Mouse (Mus musculus): ENCODE results near the gene Ddb2. TPM values are rescaled to one million over a fixed set of nuclear protein-coding genes. Genes with fewer than 3 reads are reported as not detected.
A peak's percentile ranks its signal among the peaks of the same experiment; 100 is the strongest.
"Not testable (repeated sequence)": the region's sequence is repeated elsewhere in the genome, so short reads cannot be mapped to it uniquely, and the experiment has no call there.

Ddb2 gene
- total RNA-seq, 2 experiments from 2014 or later: 2.1 to 2.6 TPM

DNA sequence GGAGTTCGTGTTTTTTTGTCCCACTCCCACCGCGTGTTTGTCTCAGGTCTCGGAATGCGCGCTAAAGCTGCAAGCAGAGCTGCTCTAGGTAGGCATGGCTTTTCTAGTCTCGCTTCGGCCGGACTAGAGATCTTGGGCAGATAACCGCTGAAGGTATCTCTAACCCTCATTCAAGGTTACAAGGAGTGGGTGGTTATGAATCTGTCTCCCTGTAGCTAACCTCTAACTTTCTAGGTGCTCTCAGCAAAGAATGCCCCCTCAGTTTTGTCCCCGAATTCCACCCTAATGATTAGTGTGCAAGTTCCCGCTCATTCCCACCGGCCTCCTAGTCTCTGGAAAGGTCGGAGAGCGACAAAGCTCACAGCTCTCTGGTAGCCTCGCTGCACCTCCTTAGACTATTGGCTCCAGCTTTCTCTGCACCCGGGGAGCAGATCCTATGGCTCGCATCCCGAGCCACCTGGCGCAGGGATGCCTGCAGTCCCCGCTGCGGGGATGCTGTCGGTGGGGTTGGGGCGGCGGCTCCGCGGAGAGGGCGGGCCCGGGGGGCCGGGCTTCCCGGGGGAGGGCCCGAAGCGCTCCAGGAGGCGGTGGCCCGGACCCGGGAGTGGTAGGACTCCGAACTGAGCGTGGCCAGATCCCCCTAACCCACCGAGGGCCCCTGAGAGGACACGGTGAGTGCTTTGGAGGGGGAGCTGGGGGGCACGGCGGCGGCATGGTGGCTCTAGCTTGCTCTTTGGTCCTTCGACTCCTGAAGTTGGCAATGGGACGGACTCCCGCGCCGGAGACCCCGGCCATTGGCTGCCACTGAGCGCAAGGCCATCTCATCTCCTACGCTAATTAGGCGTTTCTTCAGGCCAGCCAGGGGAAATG is 19.7 kb upstream of the Ddb2 start:
- intact Hi-C loops (cut with DNase I): no loop called here
- DNase-seq: peak; percentile 60 to 71

DNA sequence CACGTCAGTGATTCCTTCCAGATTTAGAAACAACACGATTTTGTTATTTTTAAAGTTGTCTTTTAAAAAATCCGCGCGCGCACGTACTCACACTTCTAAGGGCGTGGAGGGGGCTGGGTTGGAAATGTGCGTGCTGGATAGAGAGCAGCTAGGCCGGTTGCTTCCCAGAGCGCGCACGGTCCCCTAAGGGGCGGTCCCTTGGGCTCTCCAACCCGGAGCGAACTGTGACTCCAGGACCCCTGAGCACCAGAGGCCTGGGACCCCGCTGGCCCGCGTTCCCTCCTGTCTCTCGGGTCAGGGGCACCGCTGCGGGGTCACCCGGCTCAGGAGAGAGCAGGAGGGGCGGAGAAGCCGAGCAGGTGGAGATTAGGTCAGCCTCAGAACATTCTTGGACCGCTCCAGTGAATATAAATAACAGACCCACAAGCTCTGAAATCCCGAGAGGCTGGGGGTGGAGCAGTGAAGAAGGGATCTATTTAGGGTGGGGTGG is 18.9 kb upstream of the Ddb2 start, which contains the start of gene Pacsin3:
Gene Pacsin3 (plus strand): TSS at position 294 of the 490 bp plus-strand sequence.
- intact Hi-C loops (cut with DNase I): no loop called here

DNA sequence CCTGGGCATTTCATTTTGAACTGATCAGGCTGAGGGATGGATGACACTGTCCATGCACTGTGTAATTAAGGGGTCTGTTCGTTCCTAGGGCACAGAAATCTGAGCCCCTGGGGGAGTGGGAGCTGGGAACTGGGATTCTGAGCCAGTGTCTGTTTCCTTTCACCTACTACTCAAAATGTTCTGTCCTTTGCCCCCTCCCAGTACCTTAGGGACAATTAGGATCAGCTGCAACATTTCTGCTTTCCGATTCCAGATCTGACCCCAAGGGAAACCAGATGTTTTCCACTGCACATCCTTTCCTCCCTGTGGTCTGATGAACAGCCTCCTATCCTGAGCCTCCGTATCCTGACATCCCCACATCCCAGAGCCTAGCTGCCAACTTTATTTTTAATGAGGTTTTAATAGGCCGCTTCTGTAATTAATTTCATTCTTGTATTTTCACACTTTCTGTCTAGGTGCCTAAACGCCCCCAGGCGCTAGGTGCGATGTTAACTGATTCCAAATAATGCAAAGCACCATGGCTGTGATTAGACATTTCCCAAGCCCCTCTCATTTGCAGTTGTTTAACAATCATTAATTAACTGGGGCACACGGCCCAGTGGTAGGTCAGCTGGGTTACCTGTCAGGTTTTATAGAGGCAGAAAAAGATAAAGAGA is 18.1 kb upstream of the Ddb2 start:
- intact Hi-C loops (cut with DNase I): no loop called here
- DNase-seq: no peak

More for the DNA sequence above, 18.9 kb upstream of the Ddb2 start, which contains the start of gene Pacsin3:
- peak; percentile 37 to 62 for DNase-seq

DNA sequence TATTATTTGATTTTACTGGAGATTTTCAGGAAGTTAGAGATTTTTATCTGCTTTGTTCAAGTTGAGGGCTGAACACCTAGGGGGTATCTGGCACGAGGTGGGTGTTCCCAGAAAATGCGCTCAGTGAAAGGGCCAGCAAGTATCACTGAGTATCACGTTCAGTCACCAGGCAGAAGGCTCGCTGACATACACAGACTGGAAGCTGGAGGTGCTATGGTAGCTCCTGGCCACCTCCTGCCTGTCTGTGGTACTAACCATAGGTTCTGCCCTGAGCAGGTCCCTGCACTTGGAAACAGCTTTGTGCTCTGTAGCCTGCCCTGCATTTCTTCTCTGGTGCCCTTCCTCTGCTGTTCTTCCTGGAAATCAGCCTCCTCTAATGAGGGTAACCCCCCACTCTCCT is 15.7 kb upstream of the Ddb2 start:
- DNase-seq: no peak
- intact Hi-C loops (cut with DNase I): no loop called here

DNA sequence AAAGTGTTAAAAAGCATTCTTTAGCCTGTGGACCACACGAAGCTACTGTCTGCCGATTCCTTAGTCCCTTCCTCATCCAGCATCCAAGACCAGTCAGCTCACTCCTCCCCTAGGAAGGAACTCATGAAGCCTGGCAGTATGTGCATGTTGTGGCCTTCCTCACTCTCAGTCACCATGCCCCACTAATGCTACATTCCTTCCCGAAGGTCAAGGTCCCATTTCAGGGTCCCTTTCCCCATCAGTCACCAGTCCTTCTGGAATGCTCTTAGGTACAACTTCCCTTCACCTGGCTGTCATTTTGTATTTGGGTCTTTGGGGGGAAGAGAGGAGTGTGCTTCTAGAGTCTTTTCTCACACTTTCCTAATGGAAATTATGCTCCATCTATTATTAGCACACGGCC is 15.2 kb upstream of the Ddb2 start:
- DNase-seq: no peak
- intact Hi-C loops (cut with DNase I): no loop called here

DNA sequence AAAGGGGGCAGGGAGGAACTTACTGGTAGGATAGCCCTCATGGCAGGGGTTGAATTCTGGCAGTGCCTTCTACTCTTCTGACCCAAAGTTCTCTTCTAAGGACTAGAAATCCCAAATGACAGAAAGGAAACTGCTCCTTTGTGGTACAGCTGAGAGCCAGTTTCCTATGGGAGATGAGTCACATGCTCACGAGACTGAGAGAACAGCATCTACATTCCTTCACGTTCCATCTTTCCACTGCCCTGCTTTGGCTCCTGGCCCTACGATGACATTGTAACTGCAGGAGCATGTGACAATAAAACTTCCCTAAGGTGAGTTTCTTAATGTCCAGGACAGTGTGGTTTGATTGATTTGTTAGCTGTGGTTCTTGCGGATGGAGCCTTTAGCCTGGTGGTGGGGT is 11.6 kb upstream of the Ddb2 start:
- intact Hi-C loops (cut with DNase I): no loop called here
- DNase-seq: no peak

DNA sequence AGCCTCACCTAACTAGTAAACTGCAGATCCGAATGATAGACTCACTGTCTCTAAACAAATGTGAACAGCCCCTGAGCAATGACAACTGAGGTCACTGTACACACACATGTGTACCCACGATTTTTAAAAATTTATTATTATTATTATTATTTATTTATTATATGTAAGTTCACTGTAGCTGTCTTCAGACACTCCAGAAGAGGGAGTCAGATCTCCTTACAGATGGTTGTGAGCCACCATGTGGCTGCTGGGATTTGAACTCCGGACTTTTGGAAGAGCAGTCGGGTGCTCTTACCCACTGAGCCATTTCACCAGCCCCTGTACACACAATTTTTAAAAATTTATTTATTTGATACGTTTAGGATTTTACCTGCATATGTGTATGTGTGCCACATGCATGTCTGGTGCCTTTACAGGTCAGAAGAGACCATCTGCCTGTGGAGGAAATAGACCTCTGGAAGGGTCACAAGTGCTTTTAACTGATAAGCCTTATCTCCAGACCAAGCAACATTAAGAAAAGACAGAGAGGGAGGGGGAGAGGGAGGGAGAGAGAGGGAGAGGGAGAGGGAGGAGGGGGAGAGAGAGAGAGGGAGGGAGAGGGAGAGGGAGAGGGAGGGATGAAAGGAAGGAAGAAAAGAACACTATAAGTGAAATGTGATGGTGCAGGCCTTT is 7.9 kb upstream of the Ddb2 start:
- intact Hi-C loops (cut with DNase I): no loop called here
- no peak for DNase-seq

DNA sequence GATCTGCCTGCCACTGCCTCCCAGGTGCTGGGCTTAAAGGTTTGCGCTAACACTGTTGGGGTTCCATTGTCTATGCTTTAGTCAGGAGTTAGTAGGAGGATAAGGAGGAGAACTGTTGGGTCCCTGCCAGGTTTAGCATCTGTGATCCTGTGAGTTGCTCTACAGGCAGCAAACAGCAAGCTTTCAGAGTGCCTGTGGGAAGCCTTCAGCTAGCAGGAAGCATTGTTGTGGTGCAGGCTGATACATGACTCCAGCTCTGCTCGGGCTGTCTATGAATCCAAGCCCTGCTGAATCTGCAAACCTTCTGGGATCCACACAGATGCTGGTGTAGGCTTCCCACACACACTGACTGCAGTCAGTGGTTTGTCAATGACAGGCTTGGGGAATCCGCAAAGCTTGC is 6.6 kb upstream of the Ddb2 start:
- intact Hi-C loops (cut with DNase I): no loop called here
- DNase-seq: no peak

DNA sequence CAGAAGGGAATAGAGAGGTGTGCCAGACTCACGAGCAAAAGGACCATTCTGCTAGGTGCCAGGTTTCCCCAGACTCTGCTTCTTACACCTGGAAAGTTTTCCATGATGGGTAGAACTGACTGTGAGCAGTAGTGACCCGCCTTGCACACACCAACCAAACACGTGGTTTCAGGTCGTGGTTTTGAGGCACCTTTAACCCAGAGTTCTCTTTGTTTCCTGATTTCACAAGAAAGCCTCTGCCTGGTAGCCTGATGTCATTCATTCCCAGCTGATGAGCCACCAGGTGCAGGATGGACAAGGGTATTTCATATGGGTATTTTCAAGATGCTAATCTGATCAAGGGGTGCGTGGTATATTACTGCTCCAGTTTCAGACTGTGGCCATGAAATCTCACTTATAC is 5.8 kb upstream of the Ddb2 start:
- intact Hi-C loops (cut with DNase I): no loop called here
- DNase-seq: no peak

DNA sequence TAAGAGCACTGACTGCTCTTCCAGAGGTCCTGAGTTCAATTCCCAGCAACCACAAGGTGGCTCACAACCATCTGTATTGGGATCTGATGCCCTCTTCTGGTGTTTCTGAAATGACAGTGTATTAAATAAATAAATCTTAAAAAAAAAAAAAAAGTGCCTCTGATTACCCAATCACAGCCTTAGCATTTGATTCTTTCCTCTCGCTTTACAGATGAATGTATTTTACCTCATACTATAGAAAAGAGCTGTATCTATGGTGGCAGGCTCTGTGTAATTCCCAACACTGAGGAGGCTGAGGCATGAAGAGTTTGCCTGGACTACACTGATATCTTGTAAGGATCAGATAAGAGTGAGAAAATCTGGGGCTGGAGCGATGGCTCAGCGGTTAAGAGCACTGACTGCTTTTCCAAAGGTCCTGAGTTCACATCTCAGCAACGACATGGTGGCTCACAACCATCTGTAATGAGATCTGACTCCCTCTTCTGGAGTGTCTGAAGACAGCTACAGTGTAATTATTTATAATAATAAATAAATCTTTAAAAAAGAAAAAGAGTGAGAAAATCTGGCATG is 814 bp upstream of the Ddb2 start:
- not testable (repeated sequence) for DNase-seq
- intact Hi-C loops (cut with DNase I): loop anchor here (2.0 kb wide), 1 partner anchor 21 kb away; no protein-coding TSS in a partner anchor

DNA sequence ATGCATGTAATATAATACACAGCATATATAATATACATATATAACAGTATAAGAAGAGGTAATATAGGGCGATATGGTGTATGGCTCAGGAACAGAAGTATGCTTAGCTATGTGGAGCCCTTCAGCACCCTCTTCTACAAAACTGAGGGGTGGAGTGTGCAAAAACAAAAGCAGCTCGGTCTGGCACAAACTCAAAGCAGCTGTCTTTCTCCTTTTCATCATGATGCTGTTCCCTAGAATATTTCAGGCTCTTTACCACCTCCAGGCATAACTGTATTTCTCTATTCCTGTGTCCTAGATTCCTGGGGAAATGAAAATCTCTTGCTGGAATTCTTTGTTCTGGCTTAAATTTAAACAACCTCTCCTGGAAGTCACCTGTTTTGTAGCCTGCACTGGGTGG is 7.0 kb downstream of the Ddb2 start:
- DNase-seq: no peak
- intact Hi-C loops (cut with DNase I): no loop called here

DNA sequence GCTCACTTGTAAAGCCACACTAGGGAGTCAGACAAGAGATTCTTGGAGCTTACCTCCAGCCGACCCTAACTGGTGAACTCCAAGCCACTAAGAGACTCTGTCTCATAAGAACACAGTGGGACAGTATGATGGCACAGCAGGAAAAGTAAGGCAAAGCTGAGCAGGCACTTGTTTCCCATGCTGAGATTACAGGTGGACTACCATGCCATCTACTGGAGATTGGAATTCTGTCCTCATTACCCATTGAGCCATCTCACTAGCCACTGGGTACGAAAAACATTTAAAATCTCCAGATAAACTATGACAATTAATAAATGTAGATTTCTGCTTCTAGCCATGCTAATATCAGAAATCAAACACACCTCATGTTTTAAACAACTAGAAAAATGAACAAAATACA is 13.2 kb downstream of the Ddb2 start:
- intact Hi-C loops (cut with DNase I): no loop called here
- DNase-seq: no peak

DNA sequence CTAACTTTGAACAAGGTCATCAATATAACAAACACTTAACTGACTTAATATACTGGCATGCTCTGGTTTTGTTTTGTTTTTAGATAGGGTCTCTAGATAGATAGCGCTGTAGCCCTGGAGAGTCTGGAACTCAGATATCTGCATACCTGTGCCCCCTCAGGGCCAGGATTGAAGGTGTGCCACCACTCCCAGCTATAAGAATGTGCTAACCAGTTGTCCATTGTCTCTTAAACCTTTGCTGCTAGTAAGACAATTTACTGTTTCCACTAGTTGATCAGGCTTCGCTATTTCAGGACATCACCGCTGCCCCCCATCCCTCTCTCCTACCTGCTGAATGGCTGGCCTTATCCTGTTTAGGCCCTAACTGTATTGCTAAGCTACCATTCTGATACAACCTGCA is 16.3 kb downstream of the Ddb2 start:
- DNase-seq: no peak
- intact Hi-C loops (cut with DNase I): no loop called here

DNA sequence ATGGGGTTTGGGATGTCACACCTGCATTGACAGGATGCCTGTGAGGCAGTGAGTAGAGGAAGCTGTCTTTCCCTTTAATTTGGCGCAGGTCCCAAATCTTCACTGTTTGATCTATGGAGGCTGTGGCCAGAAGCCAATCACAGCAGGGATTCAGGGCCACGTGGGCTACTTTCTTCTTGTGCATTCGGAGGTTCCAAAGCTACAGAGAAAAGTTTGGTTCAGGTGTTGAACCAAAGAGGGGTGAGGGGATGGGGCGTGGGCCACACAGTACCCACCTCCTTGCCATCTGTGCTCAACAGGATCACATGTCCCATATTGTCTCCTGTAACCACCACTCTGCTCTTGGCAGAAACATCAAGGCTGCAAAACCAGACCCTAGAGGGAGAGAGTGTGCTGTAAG is 19.8 kb downstream of the Ddb2 start:
- intact Hi-C loops (cut with DNase I): no loop called here
- no peak for DNase-seq

DNA sequence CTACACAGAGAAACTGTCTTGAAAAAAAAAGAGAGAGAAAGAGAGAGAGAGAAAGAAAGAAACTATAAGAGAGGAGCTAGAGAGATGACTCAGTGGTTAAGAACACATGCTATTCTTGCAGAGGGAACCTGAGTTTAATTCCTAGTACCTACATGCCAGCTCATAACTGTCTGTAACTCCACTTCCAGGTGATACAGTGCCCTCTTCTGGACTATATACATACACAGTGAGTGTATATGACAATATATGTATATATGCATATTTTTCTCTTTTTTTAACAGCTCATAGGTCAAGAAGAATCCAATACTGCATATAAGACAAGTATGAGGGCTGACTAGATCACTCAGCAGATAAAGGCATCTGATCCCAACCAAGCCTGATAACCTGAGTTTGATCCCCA is 23.5 kb downstream of the Ddb2 start:
- intact Hi-C loops (cut with DNase I): no loop called here
- no peak for DNase-seq

DNA sequence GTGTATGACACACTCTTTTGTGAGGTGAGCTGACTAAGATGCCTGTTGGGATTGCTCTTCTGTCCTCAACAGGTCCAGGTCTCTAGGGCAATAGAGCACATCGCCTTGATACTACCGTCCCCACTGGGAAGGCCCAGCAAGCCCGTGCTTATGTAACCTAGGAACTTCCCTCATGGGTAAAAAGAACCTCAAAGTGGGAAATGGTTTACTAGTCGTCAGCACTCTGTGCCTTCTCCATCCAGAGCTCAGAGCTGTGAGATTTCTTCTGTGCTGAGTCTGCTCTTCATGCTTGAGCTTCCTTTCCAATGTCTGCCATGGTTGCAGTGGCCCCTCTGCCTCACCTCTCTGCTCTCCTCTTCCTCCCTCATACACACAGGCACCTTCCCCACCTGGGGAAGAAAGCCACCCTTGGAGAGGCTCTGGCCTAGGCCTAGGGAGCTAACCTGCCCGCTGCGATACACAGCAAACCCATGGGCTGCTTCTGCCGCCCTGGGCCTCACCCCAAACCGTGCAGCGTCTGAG is 30.5 kb downstream of the Ddb2 start:
- intact Hi-C loops (cut with DNase I): no loop called here
- DNase-seq: peak in 1 of 2 experiments; percentile 20

DNA sequence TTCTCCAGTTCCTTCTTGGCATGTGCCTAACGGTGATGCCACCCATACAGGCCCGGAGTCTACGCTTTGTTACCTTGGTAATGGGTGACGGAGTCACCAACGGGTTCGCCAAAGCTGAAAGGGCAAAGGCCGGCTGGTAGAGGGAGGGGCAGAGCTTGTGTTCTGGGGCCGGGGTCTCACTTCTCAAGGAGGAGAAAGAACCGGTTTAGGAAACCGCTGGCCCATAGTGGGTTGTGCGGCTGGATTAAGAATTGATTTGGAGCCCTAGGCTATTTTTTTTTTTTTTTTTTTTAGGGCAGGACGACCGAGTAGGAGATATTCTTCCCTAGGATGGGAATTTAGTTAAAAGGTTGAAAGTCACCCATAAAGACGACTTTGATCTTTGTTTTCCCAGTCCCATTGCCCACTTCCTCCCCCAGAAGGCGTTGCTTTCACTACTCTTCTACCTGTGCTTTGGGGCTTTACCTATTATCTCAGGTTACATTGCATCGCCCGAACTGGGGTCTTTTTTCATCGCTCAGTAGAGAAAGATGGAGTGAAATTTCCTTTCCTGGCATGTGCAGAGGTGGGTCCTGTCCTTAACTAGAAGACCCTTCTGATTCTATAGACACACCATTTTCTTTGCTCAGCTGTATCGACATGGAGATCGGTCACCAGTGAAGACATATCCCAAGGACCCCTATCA is 33.7 kb downstream of the Ddb2 start:
- intact Hi-C loops (cut with DNase I): no loop called here
- no peak for DNase-seq

DNA sequence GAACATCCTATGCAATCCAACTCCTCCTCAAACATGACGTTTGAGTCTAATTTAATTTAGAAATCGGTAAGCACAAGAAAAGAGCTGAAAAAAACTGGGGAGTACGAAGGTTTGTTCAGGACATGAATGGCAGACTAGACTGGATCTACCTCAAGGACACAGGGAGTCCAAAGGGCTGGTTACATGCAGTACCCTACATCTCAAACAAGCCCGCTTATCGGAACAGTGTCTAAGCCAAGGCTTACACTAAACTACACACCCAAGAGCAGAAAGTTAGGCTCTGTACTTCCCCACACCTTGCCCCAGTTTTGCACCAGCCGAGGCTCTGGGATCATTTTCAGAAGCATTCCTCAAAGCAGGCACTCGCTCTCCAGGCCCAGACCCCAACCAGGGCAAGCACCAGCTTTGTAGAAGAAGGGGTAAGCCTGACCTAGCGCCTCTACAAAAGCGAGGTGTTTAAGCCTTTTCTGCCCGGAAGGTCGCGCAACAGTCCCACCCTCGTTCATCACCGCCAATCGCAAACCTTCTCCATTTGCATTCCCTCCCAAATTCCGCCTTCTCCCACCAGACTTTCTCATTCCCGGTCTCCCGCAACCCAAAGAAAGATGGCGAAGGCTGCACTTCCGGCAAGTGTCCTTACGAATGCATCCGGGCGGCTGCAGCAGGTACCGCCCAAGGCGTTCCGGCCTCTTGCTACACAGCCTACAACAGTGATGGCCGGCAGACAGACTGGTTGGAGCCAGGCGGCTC is 34.4 kb downstream of the Ddb2 start, which contains the start of the genes Nr1h3 and Acp2:
Gene Nr1h3 (minus strand): TSS at position 613 of the 750 bp plus-strand sequence.
Gene Acp2 (plus strand): TSS at position 664 of the 750 bp plus-strand sequence.
- intact Hi-C loops (cut with DNase I): no loop called here
- DNase-seq: peak; percentile 88 to 96

DNA sequence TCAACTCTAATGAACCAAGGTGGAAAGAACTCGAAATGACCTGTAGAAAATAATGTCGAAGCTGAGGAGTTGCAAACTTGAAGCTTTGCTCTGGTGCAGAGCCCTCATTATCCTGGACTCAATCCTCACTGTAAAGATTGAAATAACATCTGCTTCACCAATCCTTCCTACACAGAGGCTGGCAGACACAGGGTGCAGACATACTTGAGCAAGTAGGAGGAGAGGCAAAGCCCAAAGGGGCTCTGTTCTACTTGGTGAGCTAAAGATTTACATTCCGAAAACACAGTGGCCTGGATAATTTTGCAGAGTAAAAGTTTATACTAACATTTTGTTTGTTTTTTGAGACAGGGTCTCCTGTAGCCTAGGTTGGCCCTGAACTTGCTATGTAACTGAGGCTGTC is 37.9 kb downstream of the Ddb2 start:
- no peak for DNase-seq
- intact Hi-C loops (cut with DNase I): no loop called here
